Mouse (Mus musculus): ENCODE data around the gene Prkar1b.

Gene Prkar1b

GRCm38 (mm10) chr5:138974911-138975485 lies 174.8 kb downstream of the Prkar1b start:
- no peak for DNase-seq (ENCODE audit: low spot score)

GRCm38 (mm10) chr5:138973480-138973879 lies 176.3 kb downstream of the Prkar1b start:
- DNase-seq (ENCODE audit: low spot score): no peak

GRCm38 (mm10) chr5:138971405-138971804 lies 178.4 kb downstream of the Prkar1b start:
- DNase-seq (ENCODE audit: low spot score): no peak

- DNase-seq (ENCODE audit: low spot score): peak; percentile 37
Measured at GRCm38 (mm10) chr5:138970056-138970490, 179.7 kb downstream of the Prkar1b start.

All from ovary, postnatal 14 days (tissue).